Mouse (Mus musculus): ENCODE measurements around the gene Prdm10. TPM values are rescaled to one million over a fixed set of nuclear protein-coding genes. Genes with fewer than 3 reads are reported as not detected.

Gene Prdm10
- polyA plus RNA-seq, 1 experiment from 2014 or later: 2.3 TPM

- no peaks in the 10 kb centered on the region for H3K27me3 ChIP-seq
- H3K4me2 ChIP-seq: no peak overlapping the region
- no peak overlapping the region for H3K9ac ChIP-seq
- no peak overlapping the region for H3K4me3 ChIP-seq (replicated peaks)
- no peak for ATAC-seq (ENCODE audit: insufficient read depth)
- no peaks in the 10 kb centered on the region for H3K36me3 ChIP-seq (replicated peaks)
- peaks cover 36% of the 10 kb centered on the region for H3K4me1 ChIP-seq (replicated peaks)
- peak overlapping the region; percentile 48 for H3K27ac ChIP-seq (replicated peaks)
- 69% methylated on average over 14 of the region's 14 CpGs for WGBS (ENCODE audit: insufficient replicate concordance)
- H3K9me3 ChIP-seq (replicated peaks): no peaks in the 10 kb centered on the region
These were observed 10.0 kb downstream of the Prdm10 start for GRCm38 (mm10) chr9:31290201-31290862.

- WGBS (ENCODE audit: insufficient replicate concordance): 74% methylated on average over 4 of the region's 4 CpGs
- Histone ChIP-seq H3K4me1 (replicated peaks) (peaks cover 34% of the 10 kb centered on the region), H3K27me3 (no peaks in the 10 kb centered on the region), H3K4me2 (no peak overlapping the region), H3K9ac (no peak overlapping the region), H3K4me3 (replicated peaks) (no peak overlapping the region), H3K27ac (replicated peaks) (no peak overlapping the region; the same call in 1 of the 2 replicates), H3K9me3 (replicated peaks) (no peaks in the 10 kb centered on the region), H3K36me3 (replicated peaks) (no peaks in the 10 kb centered on the region)
- ATAC-seq (ENCODE audit: insufficient read depth): peak; percentile 54; the same call in 1 of the 2 replicates
These were observed 11.6 kb downstream of the Prdm10 start for GRCm38 (mm10) chr9:31291978-31292377.

GRCm38 (mm10) chr9:31293208-31293607 lies 12.9 kb downstream of the Prdm10 start:
- ATAC-seq (ENCODE audit: insufficient read depth): no peak
- H3K27me3 ChIP-seq: no peaks in the 10 kb centered on the region
- H3K9me3 ChIP-seq (replicated peaks): no peaks in the 10 kb centered on the region
- no peak overlapping the region for H3K27ac ChIP-seq (replicated peaks)
- H3K9ac ChIP-seq: no peak overlapping the region
- 73% methylated on average over 2 of the region's 2 CpGs for WGBS (ENCODE audit: insufficient replicate concordance)
- H3K4me1 ChIP-seq (replicated peaks): peaks cover 40% of the 10 kb centered on the region
- H3K36me3 ChIP-seq (replicated peaks): no peaks in the 10 kb centered on the region
- H3K4me2 ChIP-seq: no peak overlapping the region
- H3K4me3 ChIP-seq (replicated peaks): no peak overlapping the region

GRCm38 (mm10) chr9:31295311-31295710 lies 15.0 kb downstream of the Prdm10 start:
- H3K4me2 ChIP-seq: no peak overlapping the region
- WGBS (ENCODE audit: insufficient replicate concordance): 71% methylated on average over 2 of the region's 2 CpGs
- H3K4me1 ChIP-seq (replicated peaks): peaks cover 53% of the 10 kb centered on the region
- no peak for ATAC-seq (ENCODE audit: insufficient read depth)
- H3K27me3 ChIP-seq: no peaks in the 10 kb centered on the region
- H3K9me3 ChIP-seq (replicated peaks): no peaks in the 10 kb centered on the region
- H3K4me3 ChIP-seq (replicated peaks): no peak overlapping the region
- no peak overlapping the region for H3K27ac ChIP-seq (replicated peaks)
- no peaks in the 10 kb centered on the region for H3K36me3 ChIP-seq (replicated peaks)
- no peak overlapping the region for H3K9ac ChIP-seq

DNA sequence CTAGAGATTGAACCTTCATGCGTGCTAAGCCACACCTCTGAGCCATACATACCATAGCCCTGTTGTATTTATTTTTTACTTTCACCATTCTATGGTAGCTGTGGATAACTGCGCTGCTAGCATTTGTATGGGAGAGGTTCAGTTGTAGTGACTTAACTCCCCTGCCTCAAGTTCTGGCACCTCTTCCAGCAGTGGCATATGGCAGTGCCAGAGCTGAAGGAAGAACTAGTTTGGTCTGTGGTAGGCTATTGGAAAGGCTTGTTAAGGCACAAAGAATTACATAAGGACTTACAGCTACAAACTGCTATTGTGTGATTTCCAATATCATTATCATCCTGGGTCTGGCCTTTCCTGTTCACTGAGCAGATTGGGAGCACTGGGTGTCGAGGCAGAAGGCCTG lies 16.0 kb downstream of the Prdm10 start:
- H3K4me1 ChIP-seq (replicated peaks): peaks cover 57% of the 10 kb centered on the region

GRCm38 (mm10) chr9:31298751-31299150 lies 18.4 kb downstream of the Prdm10 start:
- no peak overlapping the region for H3K27ac ChIP-seq (replicated peaks)
- no peak overlapping the region for H3K4me2 ChIP-seq

More for the DNA sequence above, 16.0 kb downstream of the Prdm10 start:
- Histone ChIP-seq H3K4me3 (replicated peaks) (no peak overlapping the region), H3K36me3 (replicated peaks) (no peaks in the 10 kb centered on the region), H3K27me3 (no peaks in the 10 kb centered on the region), H3K9me3 (replicated peaks) (no peaks in the 10 kb centered on the region), H3K4me2 (no peak overlapping the region), H3K27ac (replicated peaks) (no peak overlapping the region), H3K9ac (no peak overlapping the region)
- no peak for ATAC-seq (ENCODE audit: insufficient read depth)
- 71% methylated on average over 3 of the region's 3 CpGs for WGBS (ENCODE audit: insufficient replicate concordance)

GRCm38 (mm10) chr9:31300525-31300924 lies 20.2 kb downstream of the Prdm10 start:
- ATAC-seq (ENCODE audit: insufficient read depth): peak; percentile 60
- no peaks in the 10 kb centered on the region for H3K36me3 ChIP-seq (replicated peaks)
- no peaks in the 10 kb centered on the region for H3K9me3 ChIP-seq (replicated peaks)
- peaks cover 48% of the 10 kb centered on the region for H3K4me1 ChIP-seq (replicated peaks)
- H3K4me3 ChIP-seq (replicated peaks): no peak overlapping the region
- no peak overlapping the region for H3K9ac ChIP-seq
- 25% methylated on average over 5 of the region's 5 CpGs for WGBS (ENCODE audit: insufficient replicate concordance)
- H3K27ac ChIP-seq (replicated peaks): peak overlapping the region; percentile 79
- H3K4me2 ChIP-seq: peak overlapping the region; percentile 17
- no peaks in the 10 kb centered on the region for H3K27me3 ChIP-seq

More at GRCm38 (mm10) chr9:31298751-31299150, 18.4 kb downstream of the Prdm10 start:
- Histone ChIP-seq H3K36me3 (replicated peaks) (no peaks in the 10 kb centered on the region), H3K4me1 (replicated peaks) (peaks cover 55% of the 10 kb centered on the region), H3K9ac (no peak overlapping the region), H3K9me3 (replicated peaks) (no peaks in the 10 kb centered on the region), H3K27me3 (no peaks in the 10 kb centered on the region), H3K4me3 (replicated peaks) (no peak overlapping the region)
- no peak for ATAC-seq (ENCODE audit: insufficient read depth)
- 66% methylated on average over 6 of the region's 6 CpGs for WGBS (ENCODE audit: insufficient replicate concordance)

DNA sequence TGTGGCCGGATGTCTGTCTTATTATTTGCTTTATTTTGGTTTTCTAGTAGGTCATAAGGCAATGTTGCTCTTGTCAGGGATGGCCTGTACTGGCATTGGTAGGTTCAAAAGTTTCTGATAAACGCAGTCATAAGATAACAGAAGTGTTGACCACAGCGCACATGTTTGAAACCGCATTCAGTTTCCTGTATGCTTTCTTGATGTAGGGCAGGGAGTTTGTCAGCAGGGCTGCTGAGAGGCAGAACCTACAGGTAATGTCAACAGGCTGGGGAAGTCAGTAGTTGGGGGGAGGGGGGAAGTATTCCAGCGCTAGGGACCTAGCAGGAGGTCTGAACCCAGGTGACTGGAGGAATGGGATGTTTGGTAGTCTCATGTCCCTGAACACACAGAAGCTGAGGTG lies 20.8 kb downstream of the Prdm10 start:
- H3K9ac ChIP-seq: no peak overlapping the region
- WGBS (ENCODE audit: insufficient replicate concordance): 4% methylated on average over 5 of the region's 5 CpGs
- no peaks in the 10 kb centered on the region for H3K9me3 ChIP-seq (replicated peaks)
- H3K27ac ChIP-seq (replicated peaks): peak overlapping the region; percentile 79
- no peaks in the 10 kb centered on the region for H3K27me3 ChIP-seq
- H3K36me3 ChIP-seq (replicated peaks): no peaks in the 10 kb centered on the region
- peak overlapping the region; percentile 17 for H3K4me2 ChIP-seq
- no peak overlapping the region for H3K4me3 ChIP-seq (replicated peaks)
- ATAC-seq (ENCODE audit: insufficient read depth): peak; percentile 55
- peaks cover 48% of the 10 kb centered on the region for H3K4me1 ChIP-seq (replicated peaks)

GRCm38 (mm10) chr9:31301526-31302311 lies 21.4 kb downstream of the Prdm10 start:
- peak; percentile 54 for ATAC-seq (ENCODE audit: insufficient read depth)
- Histone ChIP-seq H3K27me3 (no peaks in the 10 kb centered on the region), H3K9me3 (replicated peaks) (no peaks in the 10 kb centered on the region), H3K9ac (no peak overlapping the region), H3K36me3 (replicated peaks) (no peaks in the 10 kb centered on the region), H3K4me3 (replicated peaks) (no peak overlapping the region), H3K27ac (replicated peaks) (peak overlapping the region; percentile 79), H3K4me2 (peak overlapping the region; percentile 23; the same call in 1 of the 2 replicates), H3K4me1 (replicated peaks) (peaks cover 48% of the 10 kb centered on the region)
- WGBS (ENCODE audit: insufficient replicate concordance): 50% methylated on average over 5 of the region's 5 CpGs

GRCm38 (mm10) chr9:31304358-31304757 lies 24.0 kb downstream of the Prdm10 start:
- no peaks in the 10 kb centered on the region for H3K9me3 ChIP-seq (replicated peaks)
- no peaks in the 10 kb centered on the region for H3K27me3 ChIP-seq
- H3K4me3 ChIP-seq (replicated peaks): no peak overlapping the region
- no peaks in the 10 kb centered on the region for H3K36me3 ChIP-seq (replicated peaks)
- no peak for ATAC-seq (ENCODE audit: insufficient read depth)
- no peak overlapping the region for H3K27ac ChIP-seq (replicated peaks)
- WGBS (ENCODE audit: insufficient replicate concordance): 29% methylated on average over 3 of the region's 3 CpGs
- no peak overlapping the region for H3K4me2 ChIP-seq
- peaks cover 32% of the 10 kb centered on the region for H3K4me1 ChIP-seq (replicated peaks)
- no peak overlapping the region for H3K9ac ChIP-seq

- WGBS (ENCODE audit: insufficient replicate concordance): 85% methylated on average over 5 of the region's 5 CpGs
- Histone ChIP-seq H3K4me2 (no peak overlapping the region), H3K27me3 (no peaks in the 10 kb centered on the region), H3K4me1 (replicated peaks) (peaks cover 25% of the 10 kb centered on the region), H3K4me3 (replicated peaks) (no peak overlapping the region), H3K36me3 (replicated peaks) (no peaks in the 10 kb centered on the region), H3K9ac (no peak overlapping the region), H3K9me3 (replicated peaks) (no peaks in the 10 kb centered on the region), H3K27ac (replicated peaks) (no peak overlapping the region)
- ATAC-seq (ENCODE audit: insufficient read depth): no peak
These were observed 24.8 kb downstream of the Prdm10 start for GRCm38 (mm10) chr9:31305117-31305516.
